Mouse (Mus musculus): ENCODE data around the gene Plekha4. TPM values are rescaled to one million over a fixed set of nuclear protein-coding genes. Genes with fewer than 3 reads are reported as not detected.
"Not testable (repeated sequence)": the region's sequence is repeated elsewhere in the genome, so short reads cannot be mapped to it uniquely, and the experiment has no call there.

Gene Plekha4
- 0.97 and 1.5 TPM in 2 replicates for polyA plus RNA-seq (2014; fragmentation: Nextera tagmentation; extraction: Ambion mirVana)

GRCm38 (mm10) chr7:45525809-45526473 is at the start of gene Plekha4, which contains the start of gene Ppp1r15a:
TSS of gene Plekha4 (plus strand) at chr7:45526330.
TSS of gene Ppp1r15a (minus strand) at chr7:45526268.
- peaks cover 31% of the 10 kb centered on the region for H3K4me1 ChIP-seq (replicated peaks; ENCODE audit: control insufficient read depth, insufficient read depth, low read length)
- no peaks in the 10 kb centered on the region for H3K27me3 ChIP-seq (replicated peaks; ENCODE audit: control insufficient read depth, insufficient read depth, low read length)
- H3K9ac ChIP-seq (ENCODE audit: low read length): peak within 1 kb of the TSS; percentile 78
- peak; percentile 100 for DNase-seq (ENCODE audit: low spot score)
- peak within 1 kb of the TSS; percentile 95 for H3K4me2 ChIP-seq (ENCODE audit: low read length)
- under 1% methylated on average over 54 of the region's 54 CpGs for WGBS
- peaks cover 9% of the 10 kb centered on the region; the same call in 1 of the 2 replicates for H3K36me3 ChIP-seq (ENCODE audit: control insufficient read depth, insufficient read depth, low read length)
- peak within 1 kb of the TSS; percentile 88 for H3K4me3 ChIP-seq (ENCODE audit: low read depth, low read length)
- H3K9me3 ChIP-seq (ENCODE audit: control insufficient read depth, low read length): no peaks in the 10 kb centered on the region
- H3K27ac ChIP-seq (ENCODE audit: low read depth): peak within 1 kb of the TSS; percentile 90
- peak; percentile 85 for ATAC-seq (replicated peaks; ENCODE audit: low FRiP score, low TSS enrichment, low read depth)

GRCm38 (mm10) chr7:45476453-45476852 is 49.7 kb upstream of the Plekha4 start:
- no peak for ATAC-seq (replicated peaks; ENCODE audit: low FRiP score, low TSS enrichment, low read depth)
- no peaks in the 10 kb centered on the region for H3K4me1 ChIP-seq (replicated peaks; ENCODE audit: control insufficient read depth, insufficient read depth, low read length)
- 58% methylated on average over 1 of the region's 1 CpGs for WGBS

GRCm38 (mm10) chr7:45477003-45477402 is 49.1 kb upstream of the Plekha4 start:
- H3K27me3 ChIP-seq (replicated peaks; ENCODE audit: control insufficient read depth, insufficient read depth, low read length): no peaks in the 10 kb centered on the region
- 14% methylated on average over 3 of the region's 3 CpGs for WGBS

More at GRCm38 (mm10) chr7:45476453-45476852, 49.7 kb upstream of the Plekha4 start:
- Histone ChIP-seq H3K4me2 (ENCODE audit: low read length) (no peak overlapping the region), H3K9ac (ENCODE audit: low read length) (no peak overlapping the region), H3K27ac (ENCODE audit: low read depth) (no peak overlapping the region), H3K9me3 (ENCODE audit: control insufficient read depth, low read length) (no peaks in the 10 kb centered on the region), H3K36me3 (ENCODE audit: control insufficient read depth, insufficient read depth, low read length) (no peaks in the 10 kb centered on the region), H3K4me3 (ENCODE audit: low read depth, low read length) (no peak overlapping the region), H3K27me3 (replicated peaks; ENCODE audit: control insufficient read depth, insufficient read depth, low read length) (no peaks in the 10 kb centered on the region)
- DNase-seq (ENCODE audit: low spot score): no peak

DNA sequence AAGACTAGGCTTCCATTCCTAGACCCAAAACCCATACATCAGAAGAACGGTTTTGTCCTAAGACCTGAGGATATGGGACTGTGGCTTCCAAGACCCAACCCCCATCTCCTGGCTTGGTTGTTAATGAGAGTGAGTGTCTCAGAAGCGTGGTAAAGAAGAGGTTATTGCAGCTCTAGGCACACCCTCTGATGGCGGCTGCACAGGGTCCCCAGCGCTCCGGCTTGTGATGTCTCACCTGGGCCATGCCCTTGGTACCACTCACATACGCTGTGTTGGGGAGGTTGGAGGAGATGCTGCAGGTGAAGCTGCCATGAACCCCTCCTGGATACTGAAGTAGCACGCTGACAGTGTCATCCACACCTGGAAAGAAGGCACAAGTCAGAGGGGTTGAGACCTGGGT is 47.4 kb upstream of the Plekha4 start:
- Histone ChIP-seq H3K27ac (ENCODE audit: low read depth) (no peak overlapping the region), H3K4me1 (replicated peaks; ENCODE audit: control insufficient read depth, insufficient read depth, low read length) (no peaks in the 10 kb centered on the region), H3K9me3 (ENCODE audit: control insufficient read depth, low read length) (no peaks in the 10 kb centered on the region), H3K4me2 (ENCODE audit: low read length) (no peak overlapping the region), H3K9ac (ENCODE audit: low read length) (no peak overlapping the region), H3K27me3 (replicated peaks; ENCODE audit: control insufficient read depth, insufficient read depth, low read length) (no peaks in the 10 kb centered on the region), H3K36me3 (ENCODE audit: control insufficient read depth, insufficient read depth, low read length) (no peaks in the 10 kb centered on the region), H3K4me3 (ENCODE audit: low read depth, low read length) (no peak overlapping the region)
- ATAC-seq (replicated peaks; ENCODE audit: low FRiP score, low TSS enrichment, low read depth): no peak
- no peak for DNase-seq (ENCODE audit: low spot score)
- 92% methylated on average over 7 of the region's 7 CpGs for WGBS

More at GRCm38 (mm10) chr7:45477003-45477402, 49.1 kb upstream of the Plekha4 start:
- H3K36me3 ChIP-seq (ENCODE audit: control insufficient read depth, insufficient read depth, low read length): no peaks in the 10 kb centered on the region
- DNase-seq (ENCODE audit: low spot score): peak; percentile 73
- H3K9me3 ChIP-seq (ENCODE audit: control insufficient read depth, low read length): no peaks in the 10 kb centered on the region
- no peak for ATAC-seq (replicated peaks; ENCODE audit: low FRiP score, low TSS enrichment, low read depth)
- no peak overlapping the region for H3K27ac ChIP-seq (ENCODE audit: low read depth)
- no peak overlapping the region for H3K4me3 ChIP-seq (ENCODE audit: low read depth, low read length)
- H3K4me2 ChIP-seq (ENCODE audit: low read length): no peak overlapping the region
- no peaks in the 10 kb centered on the region for H3K4me1 ChIP-seq (replicated peaks; ENCODE audit: control insufficient read depth, insufficient read depth, low read length)
- H3K9ac ChIP-seq (ENCODE audit: low read length): no peak overlapping the region

- not testable (repeated sequence) for ATAC-seq (replicated peaks; ENCODE audit: low FRiP score, low TSS enrichment, low read depth)
Measured at GRCm38 (mm10) chr7:45480310-45480709, 45.8 kb upstream of the Plekha4 start.

DNA sequence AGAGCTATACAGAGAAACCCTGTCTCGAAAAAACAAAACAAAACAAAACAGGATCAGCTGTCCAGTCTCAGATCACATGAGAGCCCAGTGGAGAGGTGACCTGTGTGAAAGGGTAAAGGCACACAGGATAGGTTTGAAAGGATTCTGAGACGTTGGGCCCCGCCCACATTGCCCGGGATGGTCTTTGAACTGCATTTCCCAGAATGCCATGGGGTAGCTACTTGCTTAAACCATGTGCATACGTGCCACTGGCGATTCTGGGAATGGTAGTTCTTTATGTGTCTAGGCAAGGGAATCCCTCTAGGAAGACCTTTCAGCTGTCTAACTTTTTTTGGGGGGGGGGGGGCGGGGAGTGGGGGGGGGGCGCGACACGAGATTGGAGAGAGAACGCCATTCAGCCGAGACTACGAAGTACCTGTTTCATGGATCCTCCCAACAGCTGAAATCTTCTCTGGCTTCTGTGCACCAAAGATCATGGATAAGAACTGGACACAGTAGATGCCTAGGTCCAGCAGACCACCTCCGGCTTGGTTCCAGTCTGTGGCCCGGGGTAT is 44.7 kb upstream of the Plekha4 start, which contains the start of gene Tulp2:
Gene Tulp2, plus strand, starts transcription at position 504 of the 554 bp plus-strand sequence.
- H3K4me1 ChIP-seq (replicated peaks; ENCODE audit: control insufficient read depth, insufficient read depth, low read length): no peaks in the 10 kb centered on the region
- no peak within 1 kb of the TSS for H3K27ac ChIP-seq (ENCODE audit: low read depth)
- peak; percentile 36 for ATAC-seq (replicated peaks; ENCODE audit: low FRiP score, low TSS enrichment, low read depth)
- H3K4me3 ChIP-seq (ENCODE audit: low read depth, low read length): no peak within 1 kb of the TSS
- no peak within 1 kb of the TSS for H3K9ac ChIP-seq (ENCODE audit: low read length)
- no peaks in the 10 kb centered on the region for H3K27me3 ChIP-seq (replicated peaks; ENCODE audit: control insufficient read depth, insufficient read depth, low read length)
- no peak within 1 kb of the TSS for H3K4me2 ChIP-seq (ENCODE audit: low read length)
- H3K9me3 ChIP-seq (ENCODE audit: control insufficient read depth, low read length): no peaks in the 10 kb centered on the region
- 66% methylated on average over 11 of the region's 15 CpGs for WGBS
- DNase-seq (ENCODE audit: low spot score): peak; percentile 64
- H3K36me3 ChIP-seq (ENCODE audit: control insufficient read depth, insufficient read depth, low read length): no peaks in the 10 kb centered on the region

More at GRCm38 (mm10) chr7:45480310-45480709, 45.8 kb upstream of the Plekha4 start:
- H3K4me2 ChIP-seq (ENCODE audit: low read length); DNase-seq (ENCODE audit: low spot score); H3K27me3 ChIP-seq (replicated peaks; ENCODE audit: control insufficient read depth, insufficient read depth, low read length); H3K27ac ChIP-seq (ENCODE audit: low read depth); H3K4me1 ChIP-seq (replicated peaks; ENCODE audit: control insufficient read depth, insufficient read depth, low read length); H3K9ac ChIP-seq (ENCODE audit: low read length); H3K9me3 ChIP-seq (ENCODE audit: control insufficient read depth, low read length); H3K36me3 ChIP-seq (ENCODE audit: control insufficient read depth, insufficient read depth, low read length); H3K4me3 ChIP-seq (ENCODE audit: low read depth, low read length): not testable (repeated sequence)
- WGBS: 77% methylated on average over 3 of the region's 4 CpGs

DNA sequence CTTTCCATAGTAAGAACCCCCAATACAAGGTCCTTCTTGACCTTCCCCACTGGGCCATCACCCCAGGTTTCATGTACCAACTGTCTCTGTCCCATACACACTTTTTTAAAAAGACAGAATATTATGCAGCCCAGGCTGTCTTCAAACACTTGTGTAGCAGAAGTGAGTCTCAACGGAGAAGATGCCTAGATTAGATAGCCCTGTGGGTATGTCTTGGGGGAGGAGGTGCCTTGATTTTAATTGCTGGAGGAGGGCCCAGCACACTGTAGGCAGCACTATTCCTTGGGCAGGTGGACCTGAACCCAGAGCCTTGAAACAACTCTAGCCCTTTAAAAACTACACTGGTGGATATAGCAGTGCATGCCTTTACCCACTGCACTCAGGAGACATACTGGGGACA is 44.0 kb upstream of the Plekha4 start:
- DNase-seq (ENCODE audit: low spot score) (no peak), ATAC-seq (replicated peaks; ENCODE audit: low FRiP score, low TSS enrichment, low read depth) (no peak)
- Histone ChIP-seq H3K4me2 (ENCODE audit: low read length) (no peak overlapping the region), H3K9me3 (ENCODE audit: control insufficient read depth, low read length) (no peaks in the 10 kb centered on the region), H3K27ac (ENCODE audit: low read depth) (no peak overlapping the region), H3K4me1 (replicated peaks; ENCODE audit: control insufficient read depth, insufficient read depth, low read length) (no peaks in the 10 kb centered on the region), H3K9ac (ENCODE audit: low read length) (no peak overlapping the region), H3K4me3 (ENCODE audit: low read depth, low read length) (no peak overlapping the region), H3K27me3 (replicated peaks; ENCODE audit: control insufficient read depth, insufficient read depth, low read length) (no peaks in the 10 kb centered on the region), H3K36me3 (ENCODE audit: control insufficient read depth, insufficient read depth, low read length) (no peaks in the 10 kb centered on the region)
- 67% methylated on average over 1 of the region's 1 CpGs for WGBS

- ATAC-seq (replicated peaks; ENCODE audit: low FRiP score, low TSS enrichment, low read depth); H3K4me1 ChIP-seq (replicated peaks; ENCODE audit: control insufficient read depth, insufficient read depth, low read length); DNase-seq (ENCODE audit: low spot score); H3K36me3 ChIP-seq (ENCODE audit: control insufficient read depth, insufficient read depth, low read length); H3K27ac ChIP-seq (ENCODE audit: low read depth); H3K4me2 ChIP-seq (ENCODE audit: low read length); H3K9me3 ChIP-seq (ENCODE audit: control insufficient read depth, low read length); H3K9ac ChIP-seq (ENCODE audit: low read length); H3K4me3 ChIP-seq (ENCODE audit: low read depth, low read length); H3K27me3 ChIP-seq (replicated peaks; ENCODE audit: control insufficient read depth, insufficient read depth, low read length): not testable (repeated sequence)
- WGBS: 94% methylated on average over 5 of the region's 5 CpGs
Measured at GRCm38 (mm10) chr7:45484985-45485384, 41.1 kb upstream of the Plekha4 start.
